Mouse (Mus musculus): ENCODE data around the gene Rara. TPM values are rescaled to one million over a fixed set of nuclear protein-coding genes. Genes with fewer than 3 reads are reported as not detected.

Gene Rara
- polyA plus RNA-seq, 1 experiment: 27.3 TPM

DNA sequence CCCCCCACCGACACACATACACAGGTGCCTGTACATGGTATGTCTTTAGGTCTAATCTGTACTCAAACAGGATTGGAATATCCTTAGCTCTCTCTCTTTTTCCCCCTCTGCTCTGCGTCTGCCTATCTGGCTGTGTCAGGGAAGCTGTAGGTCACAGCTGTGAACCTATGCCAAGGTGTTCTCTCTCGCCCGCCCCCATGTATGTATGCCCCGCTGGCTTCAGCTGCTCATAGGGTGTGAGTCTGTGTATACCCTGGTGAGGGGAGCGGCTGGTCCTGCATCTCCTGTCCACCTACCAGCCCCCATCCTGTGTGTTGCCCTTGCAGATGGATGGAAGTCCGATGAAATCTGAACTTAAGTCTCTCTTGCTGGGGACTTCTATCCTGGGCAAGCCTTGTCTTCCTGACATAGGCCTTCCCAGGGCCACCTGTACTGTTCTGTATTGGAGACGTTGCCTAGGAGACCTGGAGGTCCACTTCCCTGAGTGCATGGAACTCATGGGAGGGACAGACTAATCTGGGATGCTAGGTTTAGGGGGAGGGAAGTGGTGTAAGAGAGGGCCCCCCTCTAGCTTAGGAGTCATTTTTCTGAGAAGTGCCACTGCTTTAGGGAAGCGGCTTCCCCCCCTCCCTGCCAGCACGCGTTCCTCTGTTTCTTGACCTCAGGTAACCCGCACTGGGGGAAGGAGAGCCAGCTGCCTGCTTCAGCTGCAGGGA lies 21.8 kb downstream of the Rara start:
- no peak for TF ChIP-seq TCF12 (IDR thresholded peaks at IDR 0.05; ENCODE audit: insufficient read depth, poor library complexity, severe bottlenecking)
- TF ChIP-seq CEBPB (IDR thresholded peaks at IDR 0.05; ENCODE audit: insufficient read depth, poor library complexity, severe bottlenecking): no peak
- no peak for TF ChIP-seq REST (IDR thresholded peaks at IDR 0.05; ENCODE audit: insufficient read depth, insufficient read length)
- TF ChIP-seq MAX (IDR thresholded peaks at IDR 0.05; ENCODE audit: low read depth): no peak
- H3K27me3 ChIP-seq (ENCODE audit: control insufficient read depth, insufficient read depth, insufficient read length): no peaks in the 10 kb centered on the region
- H3K4me3 ChIP-seq: no peak overlapping the region
- peaks cover 85% of the 10 kb centered on the region for H3K79me2 ChIP-seq (ENCODE audit: control insufficient read depth, insufficient read depth)
- H3ac ChIP-seq (ENCODE audit: control insufficient read depth, insufficient read length): no peak overlapping the region
- no peaks in the 10 kb centered on the region for H3K36me3 ChIP-seq (ENCODE audit: control insufficient read depth, insufficient read depth)
- no peak overlapping the region for H3K4me2 ChIP-seq (ENCODE audit: low read depth)

DNA sequence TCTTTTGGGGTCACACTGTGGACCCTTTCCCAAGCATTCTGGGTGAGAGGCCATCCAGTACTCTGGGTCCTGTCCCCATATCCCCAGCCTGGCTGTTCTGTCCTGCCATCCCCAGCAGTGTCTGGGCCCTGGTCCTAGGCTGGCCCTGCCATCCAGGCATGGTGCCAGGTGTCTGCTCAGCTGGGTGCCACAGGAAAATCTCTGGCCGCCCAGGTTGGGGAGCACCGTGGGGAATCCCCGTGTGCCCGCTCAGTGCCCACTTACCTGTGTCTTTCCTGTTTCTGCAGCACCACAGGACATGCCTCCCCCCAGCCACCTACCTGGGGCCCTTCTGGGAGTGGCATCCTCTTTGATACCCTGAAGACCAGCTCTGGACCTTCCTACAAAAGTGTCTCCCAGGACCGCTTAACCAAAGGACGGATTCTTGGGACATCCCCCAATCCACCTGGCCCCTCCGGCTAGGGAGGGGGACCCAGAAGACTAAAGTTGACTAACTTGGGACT lies 22.4 kb downstream of the Rara start:
- Histone ChIP-seq H3K79me2 (ENCODE audit: control insufficient read depth, insufficient read depth) (peaks cover 85% of the 10 kb centered on the region), H3K36me3 (ENCODE audit: control insufficient read depth, insufficient read depth) (no peaks in the 10 kb centered on the region), H3K4me3 (no peak overlapping the region), H3ac (ENCODE audit: control insufficient read depth, insufficient read length) (no peak overlapping the region), H3K27me3 (ENCODE audit: control insufficient read depth, insufficient read depth, insufficient read length) (no peaks in the 10 kb centered on the region), H3K4me2 (ENCODE audit: low read depth) (no peak overlapping the region)
- no peak for TF ChIP-seq POLR2AphosphoS2 (IDR thresholded peaks at IDR 0.05; ENCODE audit: insufficient read length, low read depth)
- no peak for TF ChIP-seq MAX (IDR thresholded peaks at IDR 0.05; ENCODE audit: low read depth)
- TF ChIP-seq TCF12 (IDR thresholded peaks at IDR 0.05; ENCODE audit: insufficient read depth, poor library complexity, severe bottlenecking): no peak
- TF ChIP-seq E2F4 (IDR thresholded peaks at IDR 0.05; ENCODE audit: insufficient read depth): no peak
- TF ChIP-seq USF1 (IDR thresholded peaks at IDR 0.05; ENCODE audit: low read depth): no peak
- no peak for TF ChIP-seq MYOD1 (IDR thresholded peaks at IDR 0.05; ENCODE audit: control insufficient read depth in 1 of 3, insufficient read length in 2 of 3, low read depth in 2 of 3)
- no peak for TF ChIP-seq MYOG (IDR thresholded peaks at IDR 0.05; ENCODE audit: control insufficient read depth in 1 of 3, insufficient read depth in 1 of 3, insufficient read length in 2 of 3, low read depth in 2 of 3)
- TF ChIP-seq POLR2A (IDR thresholded peaks at IDR 0.05; ENCODE audit: insufficient read length, low read depth): no peak
- TF ChIP-seq CEBPB (IDR thresholded peaks at IDR 0.05; ENCODE audit: insufficient read depth, poor library complexity, severe bottlenecking): no peak
- no peak for TF ChIP-seq REST (IDR thresholded peaks at IDR 0.05; ENCODE audit: insufficient read depth, insufficient read length)
- no peak for TF ChIP-seq SRF (IDR thresholded peaks at IDR 0.05; ENCODE audit: control insufficient read depth, insufficient read length, low read depth)
- TF ChIP-seq TCF3 (IDR thresholded peaks at IDR 0.05; ENCODE audit: insufficient read length, low read depth): no peak

DNA sequence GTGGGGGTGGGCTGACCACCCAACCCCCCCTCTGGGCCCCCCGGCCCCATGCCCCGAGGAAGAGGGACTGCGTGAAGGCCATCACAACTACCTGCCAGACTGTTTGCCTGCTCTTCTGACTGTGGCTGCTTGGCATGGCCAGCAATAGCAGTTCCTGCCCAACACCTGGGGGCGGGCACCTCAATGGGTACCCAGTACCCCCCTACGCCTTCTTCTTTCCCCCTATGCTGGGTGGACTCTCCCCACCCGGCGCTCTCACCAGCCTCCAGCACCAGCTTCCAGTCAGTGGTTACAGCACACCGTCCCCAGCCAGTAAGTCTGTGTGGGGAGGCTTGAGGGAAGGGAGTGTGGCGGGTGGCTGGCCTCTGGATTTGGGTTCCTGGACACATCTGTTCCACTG lies 22.9 kb downstream of the Rara start:
- no peak overlapping the region for H3K4me2 ChIP-seq (ENCODE audit: low read depth)
- no peak for TF ChIP-seq MYOD1 (IDR thresholded peaks at IDR 0.05; ENCODE audit: control insufficient read depth in 1 of 3, insufficient read length in 2 of 3, low read depth in 2 of 3)
- no peak for TF ChIP-seq TCF12 (IDR thresholded peaks at IDR 0.05; ENCODE audit: insufficient read depth, poor library complexity, severe bottlenecking)
- no peak for TF ChIP-seq POLR2AphosphoS2 (IDR thresholded peaks at IDR 0.05; ENCODE audit: insufficient read length, low read depth)
- no peak for TF ChIP-seq E2F4 (IDR thresholded peaks at IDR 0.05; ENCODE audit: insufficient read depth)
- no peak for TF ChIP-seq CEBPB (IDR thresholded peaks at IDR 0.05; ENCODE audit: insufficient read depth, poor library complexity, severe bottlenecking)
- TF ChIP-seq TCF3 (IDR thresholded peaks at IDR 0.05; ENCODE audit: insufficient read length, low read depth): no peak
- no peaks in the 10 kb centered on the region for H3K27me3 ChIP-seq (ENCODE audit: control insufficient read depth, insufficient read depth, insufficient read length)
- no peaks in the 10 kb centered on the region for H3K36me3 ChIP-seq (ENCODE audit: control insufficient read depth, insufficient read depth)
- no peak overlapping the region for H3K4me3 ChIP-seq
- H3ac ChIP-seq (ENCODE audit: control insufficient read depth, insufficient read length): no peak overlapping the region
- H3K79me2 ChIP-seq (ENCODE audit: control insufficient read depth, insufficient read depth): peaks cover 84% of the 10 kb centered on the region

DNA sequence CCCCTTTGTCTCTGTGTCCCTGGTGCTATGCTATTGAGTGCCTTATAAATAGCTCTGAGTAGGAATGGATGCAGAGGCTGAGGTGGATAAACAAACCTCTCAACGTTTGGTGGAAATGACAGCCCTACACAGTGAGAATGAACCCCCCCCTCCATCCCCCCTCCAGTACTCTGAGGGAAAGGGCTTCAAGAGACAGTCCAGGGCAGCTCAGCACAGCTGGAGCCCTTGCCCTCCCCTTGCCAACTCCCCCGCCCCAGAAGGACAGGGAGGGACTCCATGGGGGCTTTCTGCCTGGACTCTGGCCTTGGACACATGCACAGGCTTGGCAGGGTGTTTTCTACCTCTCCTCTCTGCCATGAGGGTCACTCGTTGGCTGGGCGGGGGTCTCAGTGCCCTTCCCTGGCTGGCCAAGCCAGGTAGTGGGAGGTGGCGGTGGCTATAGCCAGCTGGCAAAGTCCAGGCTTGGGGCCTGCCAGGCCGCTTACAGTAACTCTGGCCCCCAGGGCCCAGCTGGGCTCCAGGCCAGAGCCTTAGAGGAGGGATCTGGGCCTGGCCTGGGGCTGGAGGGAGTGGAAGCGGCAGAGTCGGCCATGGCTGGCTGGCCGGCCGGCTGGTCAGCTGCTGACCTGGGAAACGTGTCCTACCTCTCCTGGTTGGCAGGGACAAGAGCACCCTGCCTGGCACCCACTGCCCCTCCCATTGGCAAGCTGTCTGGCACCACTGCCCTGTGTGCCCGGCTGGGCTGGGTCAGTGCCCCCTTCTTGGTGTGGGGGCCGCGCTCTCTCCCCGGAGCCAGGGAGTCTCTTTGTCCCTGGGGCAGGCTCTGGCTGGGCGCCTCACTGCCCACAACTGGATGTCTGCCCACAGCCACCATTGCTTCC lies 23.6 kb downstream of the Rara start:
- H3K4me3 ChIP-seq: no peak overlapping the region
- no peak overlapping the region for H3ac ChIP-seq (ENCODE audit: control insufficient read depth, insufficient read length)
- H3K79me2 ChIP-seq (ENCODE audit: control insufficient read depth, insufficient read depth): peaks cover 81% of the 10 kb centered on the region
- no peaks in the 10 kb centered on the region for H3K27me3 ChIP-seq (ENCODE audit: control insufficient read depth, insufficient read depth, insufficient read length)
- H3K36me3 ChIP-seq (ENCODE audit: control insufficient read depth, insufficient read depth): no peaks in the 10 kb centered on the region
- peak; percentile 70 for TF ChIP-seq POLR2A (IDR thresholded peaks at IDR 0.05; ENCODE audit: insufficient read length, low read depth)
- no peak for TF ChIP-seq TCF3 (IDR thresholded peaks at IDR 0.05; ENCODE audit: insufficient read length, low read depth)
- no peak for TF ChIP-seq REST (IDR thresholded peaks at IDR 0.05; ENCODE audit: insufficient read depth, insufficient read length)
- TF ChIP-seq MYOG (IDR thresholded peaks at IDR 0.05; ENCODE audit: control insufficient read depth in 1 of 3, insufficient read depth in 1 of 3, insufficient read length in 2 of 3, low read depth in 2 of 3): peak in 1 of 3 experiments; percentile 46
- TF ChIP-seq POLR2AphosphoS2 (IDR thresholded peaks at IDR 0.05; ENCODE audit: insufficient read length, low read depth): peak; percentile 68
- peak in 1 of 3 experiments; percentile 54 for TF ChIP-seq MYOD1 (IDR thresholded peaks at IDR 0.05; ENCODE audit: control insufficient read depth in 1 of 3, insufficient read length in 2 of 3, low read depth in 2 of 3)
- H3K4me2 ChIP-seq (ENCODE audit: low read depth): peak overlapping the region; percentile 65

DNA sequence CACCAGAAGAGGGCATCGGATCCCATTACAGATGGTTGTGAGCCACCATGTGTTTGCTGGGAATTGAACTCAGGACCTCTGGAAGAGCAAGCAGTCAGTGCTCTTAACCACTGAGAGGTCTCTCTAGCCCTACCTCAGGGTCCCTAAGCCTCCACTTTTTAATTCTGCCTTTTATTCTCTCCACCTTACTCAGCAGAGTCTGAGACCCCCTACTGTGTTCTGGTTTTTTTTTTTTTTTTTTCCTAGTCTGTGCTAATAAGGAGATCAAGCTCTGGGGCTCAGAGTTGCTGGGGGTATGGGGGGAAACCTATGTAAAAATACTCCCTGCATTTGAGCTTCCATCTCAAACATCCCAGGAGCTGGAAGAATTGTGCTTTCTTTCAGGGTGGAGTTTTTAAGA lies 24.5 kb downstream of the Rara start:
- Histone ChIP-seq H3K4me2 (ENCODE audit: low read depth) (peak overlapping the region; percentile 65), H3K36me3 (ENCODE audit: control insufficient read depth, insufficient read depth) (no peaks in the 10 kb centered on the region), H3K27me3 (ENCODE audit: control insufficient read depth, insufficient read depth, insufficient read length) (no peaks in the 10 kb centered on the region), H3K79me2 (ENCODE audit: control insufficient read depth, insufficient read depth) (peaks cover 83% of the 10 kb centered on the region), H3K4me3 (no peak overlapping the region), H3ac (ENCODE audit: control insufficient read depth, insufficient read length) (no peak overlapping the region)
- no peak for TF ChIP-seq POLR2AphosphoS2 (IDR thresholded peaks at IDR 0.05; ENCODE audit: insufficient read length, low read depth)
- TF ChIP-seq MYOD1 (IDR thresholded peaks at IDR 0.05; ENCODE audit: control insufficient read depth in 1 of 3, insufficient read length in 2 of 3, low read depth in 2 of 3): no peak
- no peak for TF ChIP-seq TCF12 (IDR thresholded peaks at IDR 0.05; ENCODE audit: insufficient read depth, poor library complexity, severe bottlenecking)
- no peak for TF ChIP-seq POLR2A (IDR thresholded peaks at IDR 0.05; ENCODE audit: insufficient read length, low read depth)
- TF ChIP-seq SRF (IDR thresholded peaks at IDR 0.05; ENCODE audit: control insufficient read depth, insufficient read length, low read depth): no peak
- no peak for TF ChIP-seq CEBPB (IDR thresholded peaks at IDR 0.05; ENCODE audit: insufficient read depth, poor library complexity, severe bottlenecking)
- TF ChIP-seq MAX (IDR thresholded peaks at IDR 0.05; ENCODE audit: low read depth): no peak
- no peak for TF ChIP-seq TCF3 (IDR thresholded peaks at IDR 0.05; ENCODE audit: insufficient read length, low read depth)
- TF ChIP-seq E2F4 (IDR thresholded peaks at IDR 0.05; ENCODE audit: insufficient read depth): no peak
- TF ChIP-seq REST (IDR thresholded peaks at IDR 0.05; ENCODE audit: insufficient read depth, insufficient read length): no peak
- no peak for TF ChIP-seq USF1 (IDR thresholded peaks at IDR 0.05; ENCODE audit: low read depth)
- no peak for TF ChIP-seq MYOG (IDR thresholded peaks at IDR 0.05; ENCODE audit: control insufficient read depth in 1 of 3, insufficient read depth in 1 of 3, insufficient read length in 2 of 3, low read depth in 2 of 3)
